Comparison of ENCODE assay signal across 14 mouse cellular contexts in the genomic region with DNA sequence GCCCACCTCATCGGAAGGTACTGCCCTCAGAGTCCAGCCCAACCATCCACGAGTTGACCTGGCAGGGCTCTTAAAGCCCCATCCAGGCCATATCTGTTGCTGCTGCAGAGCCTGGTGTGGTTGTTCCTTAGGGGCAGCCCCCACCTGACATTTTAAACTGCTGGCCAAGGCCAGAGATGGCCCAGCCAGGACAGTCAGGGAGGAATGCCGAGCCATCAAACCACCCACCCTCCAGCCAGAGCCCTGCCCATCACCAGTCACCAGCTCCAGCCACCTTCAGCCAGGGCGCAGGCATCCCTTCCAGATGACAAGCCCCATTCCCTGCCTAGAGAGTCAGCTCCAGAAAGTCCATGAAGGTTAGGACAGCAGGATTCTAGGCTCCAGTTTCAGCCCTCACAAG. TPM values are rescaled to one million over a fixed set of nuclear protein-coding genes. Genes with fewer than 3 reads are reported as not detected.
"Had no signal": no experiment of that assay in that cellular context is flagged by ENCODE, and none has a peak within 500 bp of the region (broad histone marks: within the 10 kb centered on the region; RNA-seq: fewer than 3 reads in every experiment).

No protein-coding gene starts in this region.

- H3K4me2 ChIP-seq: limb, embryonic 12.5 days; midbrain, embryonic 13.5 days; neural tube, embryonic 12.5 days had no signal

- H3K9me3 ChIP-seq: limb, embryonic 12.5 days; midbrain, embryonic 13.5 days; neural tube, embryonic 12.5 days had no signal

- H3K4me1 ChIP-seq: limb, embryonic 12.5 days; midbrain, embryonic 13.5 days; neural tube, embryonic 12.5 days had no signal

- H3K27me3 ChIP-seq: limb, embryonic 12.5 days; midbrain, embryonic 13.5 days; neural tube, embryonic 12.5 days had no signal

- H3K9ac ChIP-seq: limb, embryonic 12.5 days; liver, embryonic 14.5 days; midbrain, embryonic 13.5 days; neural tube, embryonic 12.5 days had no signal

- H3K27ac ChIP-seq: kidney, postnatal 0 days; limb, embryonic 12.5 days; liver, embryonic 14.5 days; midbrain, embryonic 13.5 days; neural tube, embryonic 12.5 days had no signal

- DNase-seq: kidney, postnatal 36 days; layer of hippocampus, adult 9-11 months; layer of hippocampus, postnatal 36 days; thymus, adult 18-20 months; thymus, postnatal 14 days had no signal

- H3K4me3 ChIP-seq: limb, embryonic 12.5 days; midbrain, embryonic 13.5 days; neural tube, embryonic 12.5 days had no signal

- ATAC-seq: midbrain, embryonic 13.5 days had no signal

RNA-seq across cellular contexts. Expression of gene Atp6v1c2, which starts 40.7 kb away (rescaled TPM):
- total RNA-seq: liver, adult 2 months; monocyte, adult 5-6 weeks; neutrophil, adult 5-6 weeks had no signal
- polyA plus RNA-seq: liver, adult 2 months; urinary bladder, adult 2 months had no signal
